Mouse (Mus musculus) lung, embryonic 14.5 days (tissue): ENCODE measurements around the gene Fth1. TPM values are rescaled to one million over a fixed set of nuclear protein-coding genes. Genes with fewer than 3 reads are reported as not detected.
"Not testable (repeated sequence)": the region's sequence is repeated elsewhere in the genome, so short reads cannot be mapped to it uniquely, and the experiment has no call there.

Experiments used
- ATAC-seq: fragments of 200-750 bp; cut with Nextera tagmentation; 2 replicates; pipeline ENCODE4 v1.8.0; 2017; ENCODE audit warnings: mild to moderate bottlenecking, moderate TSS enrichment, moderate library complexity; ENCODE audit not compliant: insufficient read depth
- DNase-seq: peaks from one replicate; pipeline ENCODE4 v3.0.0-alpha.2; 2015
- H3K27ac ChIP-seq: fragments of 300-500 bp; sonication (generic); 2 replicates; pipeline ENCODE4 v1.5.1; 2014; ENCODE audit warnings: low read depth, mild to moderate bottlenecking, moderate library complexity
- H3K27me3 ChIP-seq: fragments of 300-500 bp; sonication (generic); 2 replicates; pipeline ENCODE4 v1.6.1; 2014; ENCODE audit warnings: low read length, control low read depth; ENCODE audit not compliant: insufficient read depth
- H3K36me3 ChIP-seq: fragments of 300-500 bp; sonication (generic); 2 replicates; pipeline ENCODE4 v1.6.1; 2014; ENCODE audit warnings: control low read depth; ENCODE audit not compliant: insufficient read depth
- H3K4me1 ChIP-seq: fragments of 300-500 bp; sonication (generic); 2 replicates; pipeline ENCODE4 v1.6.1; 2014; ENCODE audit warnings: antibody characterized with exemption, control low read depth; ENCODE audit not compliant: insufficient read depth
- H3K4me2 ChIP-seq: fragments of 300-500 bp; sonication (generic); 2 replicates; pipeline ENCODE4 v1.6.1; 2014; ENCODE audit warnings: mild to moderate bottlenecking
- H3K4me3 ChIP-seq: fragments of 300-500 bp; sonication (generic); 2 replicates; pipeline ENCODE4 v1.5.1; 2014; ENCODE audit warnings: low read depth, low read length
- H3K9ac ChIP-seq: fragments of 300-500 bp; sonication (generic); 2 replicates; pipeline ENCODE4 v1.6.1; 2014
- H3K9me3 ChIP-seq: fragments of 300-500 bp; sonication (generic); 2 replicates; pipeline ENCODE4 v1.6.1; 2016; ENCODE audit warnings: low read depth, low read length, control low read depth
- CTCF ChIP-seq: IDR thresholded peaks from 2 replicates; pipeline ENCODE4 v1.5.1; 2016; ENCODE audit warnings: antibody characterized with exemption, low read depth
- WGBS: fragments of 180-500 bp; shearing (Covaris S2); extraction: QIAGEN DNeasy Blood & Tissue Kit; methylation state at CpG from one replicate; pipeline ENCODE4 v1.1.7; 2014; 5-methylcytosine and 5-hydroxymethylcytosine counted together
- polyA plus RNA-seq: library from polyadenylated mRNA; unstranded; fragments of >200 nt; fragmentation: Nextera tagmentation; extraction: Ambion mirVana; gene quantifications from 2 replicates; pipeline ENCODE4 v1.2.1, GENCODE M21; 2014

The Fth1 gene
- polyA plus RNA-seq = 1,651 and 1,692 TPM in 2 replicates

DNA sequence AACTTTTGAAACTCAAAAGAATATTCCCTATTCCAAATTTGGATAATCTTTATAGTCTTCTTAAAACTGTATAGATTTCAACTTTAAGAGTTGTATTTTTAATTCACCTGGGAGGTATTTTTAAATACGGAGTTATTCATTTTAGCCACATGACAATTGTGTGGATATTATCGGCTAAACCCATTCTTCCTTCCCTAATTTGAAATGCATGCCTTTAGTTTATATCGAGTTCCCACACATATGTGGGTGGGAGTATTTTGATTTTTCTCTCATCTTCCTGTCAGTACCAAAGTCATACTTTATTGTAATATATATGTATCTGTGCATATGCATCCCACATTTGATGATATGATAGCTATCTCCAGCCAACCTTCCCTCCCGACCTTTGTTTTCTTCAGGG lies at the start of gene Fth1:
Fth1 (plus strand) TSS at position 341 of the 400 bp plus-strand sequence.
- H3K9ac ChIP-seq = no peak within 1 kb of the TSS
- no peaks in the 10 kb centered on the region for H3K27me3 ChIP-seq
- H3K27ac ChIP-seq = peak within 1 kb of the TSS; percentile 94; the same call in 1 of the 2 replicates
- 85% methylated on average over 4 of the region's 4 CpGs for WGBS
- no peak for TF ChIP-seq CTCF
- H3K4me2 ChIP-seq = peak within 1 kb of the TSS; percentile 75; the same call in 1 of the 2 replicates
- H3K36me3 ChIP-seq = peaks cover 14% of the 10 kb centered on the region
- peaks cover 20% of the 10 kb centered on the region for H3K4me1 ChIP-seq
- H3K9me3 ChIP-seq = no peaks in the 10 kb centered on the region
- no peak for ATAC-seq
- no peak for DNase-seq
- no peak within 1 kb of the TSS for H3K4me3 ChIP-seq

- H3K4me2 ChIP-seq, DNase-seq, H3K27me3 ChIP-seq, H3K9me3 ChIP-seq, H3K9ac ChIP-seq, H3K4me1 ChIP-seq, H3K4me3 ChIP-seq, H3K36me3 ChIP-seq, H3K27ac ChIP-seq: not testable (repeated sequence)
- 59% methylated on average over 2 of the region's 2 CpGs for WGBS
- ATAC-seq = peak; percentile 56; the same call in 1 of the 2 replicates
These were observed 49.2 kb upstream of the Fth1 start for GRCm38 (mm10) chr19:9931167-9931607.

- H3K9ac ChIP-seq = no peak overlapping the region
- H3K36me3 ChIP-seq = no peaks in the 10 kb centered on the region
- 39% methylated on average over 2 of the region's 2 CpGs for WGBS
- DNase-seq (no peak), ATAC-seq (no peak)
- H3K9me3 ChIP-seq = no peaks in the 10 kb centered on the region
- H3K4me2 ChIP-seq = no peak overlapping the region
- no peaks in the 10 kb centered on the region for H3K27me3 ChIP-seq
- H3K4me1 ChIP-seq = peaks cover 3% of the 10 kb centered on the region; the same call in 1 of the 2 replicates
- no peak overlapping the region for H3K27ac ChIP-seq
- H3K4me3 ChIP-seq = no peak overlapping the region
- no peak for TF ChIP-seq CTCF
These were observed 46.5 kb upstream of the Fth1 start for GRCm38 (mm10) chr19:9933908-9934307.

GRCm38 (mm10) chr19:9936579-9936978 lies 43.8 kb upstream of the Fth1 start:
- TF ChIP-seq CTCF = no peak
- no peak overlapping the region for H3K27ac ChIP-seq
- H3K4me1 ChIP-seq = peaks cover 3% of the 10 kb centered on the region; the same call in 1 of the 2 replicates
- 59% methylated on average over 5 of the region's 5 CpGs for WGBS
- no peak overlapping the region for H3K4me3 ChIP-seq
- no peak for DNase-seq
- no peaks in the 10 kb centered on the region for H3K36me3 ChIP-seq
- ATAC-seq = no peak
- no peak overlapping the region for H3K4me2 ChIP-seq
- no peak overlapping the region for H3K9ac ChIP-seq
- no peaks in the 10 kb centered on the region for H3K27me3 ChIP-seq
- H3K9me3 ChIP-seq = no peaks in the 10 kb centered on the region

- H3K27ac ChIP-seq = no peak overlapping the region
- no peaks in the 10 kb centered on the region for H3K9me3 ChIP-seq
- no peak for DNase-seq
- no peaks in the 10 kb centered on the region for H3K27me3 ChIP-seq
- TF ChIP-seq CTCF = no peak
- no peak overlapping the region for H3K4me2 ChIP-seq
- WGBS = 52% methylated on average over 5 of the region's 5 CpGs
- H3K4me1 ChIP-seq = peaks cover 6% of the 10 kb centered on the region
- no peaks in the 10 kb centered on the region for H3K36me3 ChIP-seq
- H3K9ac ChIP-seq = no peak overlapping the region
- no peak overlapping the region for H3K4me3 ChIP-seq
- ATAC-seq = no peak
These were observed 43.0 kb upstream of the Fth1 start for GRCm38 (mm10) chr19:9937428-9937827.

- DNase-seq (no peak), ATAC-seq (no peak)
- Histone ChIP-seq H3K4me2 (no peak overlapping the region), H3K4me1 (peaks cover 8% of the 10 kb centered on the region), H3K27me3 (no peaks in the 10 kb centered on the region), H3K9me3 (no peaks in the 10 kb centered on the region), H3K9ac (no peak overlapping the region), H3K27ac (no peak overlapping the region), H3K36me3 (no peaks in the 10 kb centered on the region), H3K4me3 (no peak overlapping the region)
- 61% methylated on average over 6 of the region's 6 CpGs for WGBS
- no peak for TF ChIP-seq CTCF
These were observed 42.1 kb upstream of the Fth1 start for GRCm38 (mm10) chr19:9938156-9938823.

GRCm38 (mm10) chr19:9938824-9939303 lies 41.5 kb upstream of the Fth1 start:
- Histone ChIP-seq H3K27me3 (no peaks in the 10 kb centered on the region), H3K4me1 (peaks cover 8% of the 10 kb centered on the region), H3K4me3 (no peak overlapping the region), H3K36me3 (no peaks in the 10 kb centered on the region), H3K9me3 (no peaks in the 10 kb centered on the region), H3K9ac (no peak overlapping the region), H3K27ac (no peak overlapping the region), H3K4me2 (peak overlapping the region; percentile 15; the same call in 1 of the 2 replicates)
- 61% methylated on average over 13 of the region's 13 CpGs for whole genome bisulfite sequencing
- no peak for TF ChIP-seq CTCF
- no peak for DNase-seq
- no peak for ATAC-seq
